Mouse (Mus musculus) kidney, adult 2 months (tissue): ENCODE results near the gene Scrn1. TPM values are rescaled to one million over a fixed set of nuclear protein-coding genes. Genes with fewer than 3 reads are reported as not detected.

Source experiments
- DNase-seq: peaks from one replicate; pipeline ENCODE4 v3.0.0; 2021
- H3K27ac ChIP-seq: fragments of 200-500 bp; 2 replicates; pipeline ENCODE4 v1.5.1; 2012; ENCODE audit warnings: low read depth, low read length, control low read depth, inconsistent platforms; ENCODE audit not compliant: insufficient read depth
- H3K27me3 ChIP-seq: fragments of 200-500 bp; replicated peaks from 2 replicates; pipeline ENCODE4 v1.6.1; 2012; ENCODE audit warnings: mild to moderate bottlenecking, moderate library complexity, low read length, inconsistent platforms; ENCODE audit not compliant: control insufficient read depth, insufficient read depth
- H3K36me3 ChIP-seq: fragments of 200-500 bp; 2 replicates; pipeline ENCODE4 v1.6.1; 2012; ENCODE audit warnings: mild to moderate bottlenecking, moderate library complexity, low read length, inconsistent platforms; ENCODE audit not compliant: control insufficient read depth, insufficient read depth
- H3K4me1 ChIP-seq: fragments of 200-500 bp; 2 replicates; pipeline ENCODE4 v1.6.1; 2011; ENCODE audit warnings: low read length; ENCODE audit not compliant: control insufficient read depth, insufficient read depth
- H3K4me3 ChIP-seq: fragments of 200-500 bp; 2 replicates; pipeline ENCODE4 v1.5.1; 2011; ENCODE audit warnings: mild to moderate bottlenecking, low read depth, low read length, control low read depth; ENCODE audit not compliant: insufficient read depth
- CTCF ChIP-seq: fragments of 200-500 bp; conservative IDR thresholded peaks from 2 replicates; pipeline ENCODE4 v1.5.1; 2011; ENCODE audit warnings: low read depth, mild to moderate bottlenecking, control low read depth, low read length, moderate library complexity, mixed read lengths; ENCODE audit not compliant: insufficient read depth, insufficient read length
- POLR2A ChIP-seq: fragments of 200-500 bp; IDR thresholded peaks from one replicate; pipeline ENCODE4 v1.6.1; 2011; ENCODE audit warnings: low read depth, low read length, control low read depth
- WGBS: fragments of 180-500 bp; shearing (Covaris S2); methylation state at CpG from one replicate; pipeline ENCODE4 v1.1.7; 2018; 5-methylcytosine and 5-hydroxymethylcytosine counted together
- polyA plus RNA-seq: library from polyadenylated mRNA; depleted of rRNA; stranded (reverse); fragments of >200 nt; gene quantifications from 2 replicates; pipeline ENCODE4 v1.2.3, GENCODE M21; 2012; rRNA removed

The Scrn1 gene
- polyA plus RNA-seq, 1 experiment = 2.6 TPM

DNA sequence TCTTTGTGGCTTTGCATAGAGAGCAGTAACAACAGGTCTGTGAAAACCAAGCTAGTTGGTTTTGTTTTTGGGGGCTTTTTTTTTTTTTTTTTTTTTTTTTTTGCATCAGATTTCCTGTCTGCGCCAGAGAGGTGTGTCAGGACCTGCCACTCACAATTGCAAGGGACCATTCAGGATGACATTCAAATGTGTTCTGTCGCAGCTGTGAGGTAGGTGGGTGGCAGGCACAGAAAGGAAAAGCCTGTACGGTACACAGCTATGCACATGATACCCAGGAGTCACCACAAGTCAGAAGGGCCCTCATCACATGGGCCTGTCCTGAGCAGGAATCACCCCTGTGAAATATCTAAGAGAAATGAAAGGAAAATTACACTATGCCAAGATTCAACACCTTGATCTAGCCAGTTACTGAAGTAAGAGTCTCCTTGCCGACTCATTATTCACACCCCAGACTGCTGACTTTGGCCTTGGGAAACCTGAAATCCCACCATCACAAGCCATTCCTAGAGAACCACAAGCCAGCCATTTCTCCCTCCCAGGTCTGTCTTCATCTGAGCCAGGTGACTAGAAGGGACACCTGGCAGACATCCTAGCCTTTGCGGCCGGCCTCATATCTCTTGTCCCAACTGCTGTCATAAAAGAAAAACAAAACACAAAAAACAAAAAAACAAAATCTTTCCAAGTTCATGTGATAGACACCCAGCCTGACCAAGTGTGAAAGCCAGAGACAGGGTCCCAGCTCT, 105.9 kb downstream of the Scrn1 start:
- TF ChIP-seq POLR2A = no peak
- Histone ChIP-seq H3K27ac (no peak overlapping the region), H3K36me3 (no peaks in the 10 kb centered on the region), H3K27me3 (no peaks in the 10 kb centered on the region), H3K4me3 (no peak overlapping the region), H3K4me1 (no peaks in the 10 kb centered on the region)
- WGBS = 85% methylated on average over 6 of the region's 6 CpGs
- DNase-seq = no peak

DNA sequence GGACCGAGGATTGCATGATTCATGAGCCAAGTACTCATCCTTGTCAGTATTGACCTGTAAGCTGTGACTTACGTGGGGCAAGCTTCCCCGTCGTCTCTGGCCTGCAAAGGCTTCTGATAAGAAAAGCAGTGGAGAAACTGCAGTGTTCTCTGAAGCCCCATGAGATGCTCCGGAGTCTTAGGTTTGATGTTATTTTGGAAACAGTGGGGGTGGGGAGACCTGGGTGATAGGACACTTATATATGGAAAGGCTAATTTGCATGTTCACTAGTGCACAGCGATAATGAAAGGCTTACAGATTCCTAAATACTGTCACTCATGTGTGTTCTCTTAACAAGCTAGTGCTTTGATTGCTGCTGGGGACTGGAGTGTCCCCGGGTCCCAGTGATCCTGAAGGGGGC, 106.6 kb downstream of the Scrn1 start:
- TF ChIP-seq CTCF = no peak
- TF ChIP-seq POLR2A = no peak
- H3K4me1 ChIP-seq = no peaks in the 10 kb centered on the region
- no peak overlapping the region for H3K4me3 ChIP-seq
- no peak for DNase-seq
- no peaks in the 10 kb centered on the region for H3K36me3 ChIP-seq
- no peak overlapping the region for H3K27ac ChIP-seq
- no peaks in the 10 kb centered on the region for H3K27me3 ChIP-seq
- WGBS = 56% methylated on average over 7 of the region's 7 CpGs

Other genes with a start within 250 kb of the Scrn1 start
- gene Prr15, start 240.7 kb downstream of the Scrn1 start, polyA plus RNA-seq = 6.2 and 6.8 TPM in 2 replicates
- 1.5 and 1.9 TPM in 2 replicates for gene Wipf3, start 136.9 kb downstream of the Scrn1 start, polyA plus RNA-seq
- gene Plekha8, start 28.6 kb upstream of the Scrn1 start, polyA plus RNA-seq = 6.2 and 6.5 TPM in 2 replicates
- gene Fkbp14, start 30.8 kb upstream of the Scrn1 start, polyA plus RNA-seq = 3.7 and 4.5 TPM in 2 replicates
- 23.9 and 25.9 TPM in 2 replicates for gene Mturn, start 115.1 kb upstream of the Scrn1 start, polyA plus RNA-seq